Mouse (Mus musculus) retina, postnatal 1 day (tissue): ENCODE results near the gene Nkx2-3.

ENCODE experiments used
- DNase-seq: peaks from one replicate; pipeline ENCODE4 v3.0.0-alpha.2; 2012

Gene Nkx2-3

DNA sequence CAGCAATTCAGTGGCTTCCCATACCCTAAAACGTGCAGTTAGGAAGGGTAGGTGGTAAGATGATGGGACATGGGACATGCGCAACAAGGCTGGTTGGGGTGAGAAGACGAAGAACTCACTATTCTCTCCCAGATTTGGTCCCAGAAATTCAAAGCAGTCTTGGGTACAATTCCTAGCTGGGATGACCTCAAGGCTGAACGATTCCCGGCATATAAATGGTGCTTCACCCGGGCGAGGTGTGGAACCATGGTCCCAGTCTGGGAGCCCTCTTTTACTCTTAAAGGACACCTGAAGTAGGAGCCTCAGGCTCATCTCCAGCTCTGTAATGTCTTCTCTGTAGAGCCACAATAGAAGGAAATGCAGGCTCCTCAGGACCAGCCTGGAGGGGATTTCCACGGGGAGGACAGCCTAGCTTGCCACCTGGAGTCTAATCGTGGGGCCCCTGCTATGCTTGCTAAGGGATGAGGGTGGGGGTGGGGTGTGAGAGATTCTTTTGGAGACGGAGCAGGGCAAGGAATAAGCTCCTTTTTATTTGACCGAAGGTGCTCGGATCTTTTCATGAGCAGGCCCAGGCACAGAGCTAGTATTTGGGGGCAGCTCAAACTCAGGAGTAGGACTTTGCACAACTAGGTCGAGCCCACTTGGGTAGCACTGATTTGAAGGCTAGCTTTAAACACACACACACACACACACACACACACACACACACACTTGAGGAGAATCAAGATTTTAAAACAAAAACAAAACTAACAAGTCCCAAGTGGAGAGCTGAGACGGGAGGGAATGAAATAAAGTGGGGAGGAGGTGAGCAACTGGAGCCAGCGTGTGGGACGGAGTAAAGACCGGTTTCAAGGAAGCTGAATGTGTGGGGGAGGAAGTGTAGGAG lies 6.2 kb upstream of the Nkx2-3 start:
- peak; percentile 11 for DNase-seq

DNA sequence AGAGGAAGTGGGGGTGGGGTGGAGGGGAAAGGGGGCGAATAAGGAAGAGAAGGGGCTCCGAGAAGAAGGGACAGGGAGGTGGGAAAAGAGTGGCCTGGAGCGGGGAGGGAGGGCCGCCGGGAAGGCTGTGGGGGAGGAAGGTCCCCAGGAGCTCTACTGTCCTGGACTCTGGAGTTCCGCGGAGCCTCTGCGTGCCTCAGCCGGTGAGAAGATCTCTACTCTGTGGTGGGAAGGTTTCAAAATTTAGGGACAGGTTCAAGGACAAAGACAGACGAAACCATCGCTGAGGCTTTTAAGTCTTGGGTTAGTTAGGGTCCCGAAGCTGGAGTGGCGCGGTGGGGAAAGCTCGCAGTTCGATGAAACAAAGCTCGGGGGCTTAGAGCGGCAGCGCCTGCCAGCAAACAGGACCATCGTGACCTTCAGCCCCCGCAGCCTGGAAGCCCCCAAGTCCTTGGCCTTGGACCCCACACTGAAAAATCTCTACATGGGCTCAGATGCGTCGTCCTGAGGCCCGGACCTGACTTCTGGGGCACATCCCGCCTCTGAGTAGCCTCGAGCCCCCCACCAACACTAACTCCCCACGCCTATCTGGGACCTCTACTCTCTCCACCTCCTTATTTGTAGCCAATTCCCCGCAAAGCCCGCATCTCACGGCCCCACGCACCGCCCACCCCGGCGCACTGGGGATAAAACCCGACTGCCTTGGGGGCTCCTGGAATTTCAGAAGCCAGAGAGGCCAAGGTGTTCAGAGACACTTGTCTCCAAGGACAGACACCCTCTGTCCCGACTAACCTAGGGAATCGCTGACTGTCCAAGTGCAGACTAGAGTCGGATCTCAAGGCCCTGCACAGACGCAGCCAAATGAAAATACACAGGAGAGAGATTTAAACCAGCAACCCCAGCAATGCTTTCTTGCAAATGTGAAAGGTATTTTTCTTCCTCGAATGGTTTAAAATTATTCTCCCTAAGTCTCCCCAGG lies 5.3 kb upstream of the Nkx2-3 start:
- peak; percentile 30 for DNase-seq

DNA sequence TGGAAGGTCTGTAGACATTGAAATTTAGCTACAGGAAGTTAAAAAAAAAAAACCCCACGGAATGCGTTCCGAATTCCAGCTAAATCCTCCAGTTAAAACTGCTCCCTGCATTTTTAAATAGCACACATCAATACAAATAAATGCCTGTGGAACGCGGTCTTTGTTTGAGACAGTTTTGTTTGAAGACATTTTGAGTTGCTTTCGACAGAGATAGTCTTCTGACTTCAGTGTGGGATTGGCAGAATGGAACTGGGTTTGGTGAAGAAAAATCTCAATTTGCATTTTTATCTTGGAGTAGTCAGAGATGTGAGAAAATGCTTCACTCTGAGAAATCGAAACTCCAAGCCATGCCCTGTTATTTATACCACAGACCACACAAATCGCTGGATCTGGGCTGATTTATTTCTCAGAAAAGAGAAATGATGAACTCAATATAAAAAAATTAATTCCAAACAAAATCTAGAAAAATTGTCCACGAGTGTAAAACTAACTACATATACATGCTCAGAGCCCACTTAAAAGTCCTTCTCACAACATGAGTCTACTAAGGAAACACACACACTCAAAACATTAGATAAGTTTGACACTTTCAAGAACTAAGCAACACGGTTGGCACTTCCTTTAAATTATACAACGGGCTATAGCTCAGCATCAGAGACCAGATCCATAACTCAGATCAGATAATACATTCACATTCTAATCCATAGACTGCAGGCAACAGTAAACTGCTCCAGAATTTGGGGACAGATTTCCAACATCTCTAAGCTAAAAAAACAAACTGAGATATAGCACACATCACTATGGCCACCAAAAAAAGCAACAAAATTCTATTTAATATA lies 4.1 kb upstream of the Nkx2-3 start:
- peak; percentile 50 for DNase-seq

DNA sequence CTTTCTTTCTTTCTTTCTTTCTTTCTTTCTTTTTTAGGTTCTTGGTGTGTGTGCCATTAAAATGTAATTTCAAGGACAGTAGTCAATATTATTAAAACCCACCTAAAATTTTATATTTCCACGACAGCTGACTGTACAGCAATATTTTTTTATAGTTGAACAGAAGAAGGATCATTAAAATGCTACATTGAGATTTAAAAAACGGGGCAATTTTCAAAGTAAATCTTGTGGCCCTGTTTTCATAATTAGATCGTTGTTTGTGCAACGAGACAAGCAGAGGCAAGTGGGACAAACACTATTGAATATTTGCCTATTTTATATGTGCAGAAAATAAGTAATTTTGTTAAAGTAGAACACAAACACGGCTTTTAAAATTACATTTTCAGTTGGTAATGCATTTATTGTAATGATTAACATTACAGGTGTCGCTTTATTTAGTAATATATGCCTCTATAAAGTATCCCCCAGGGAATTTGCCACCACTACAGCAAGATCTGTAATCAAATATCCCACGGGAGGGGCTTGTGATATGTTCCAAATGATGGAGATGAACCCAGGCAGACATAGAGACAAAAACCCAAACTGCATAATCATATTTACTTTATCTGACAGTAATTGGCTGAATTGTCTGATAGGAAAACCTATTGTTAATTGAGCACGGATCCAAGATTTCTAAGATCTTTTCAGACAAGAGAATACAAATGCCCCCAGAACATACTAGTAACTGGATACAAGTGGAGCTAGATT lies 3.2 kb upstream of the Nkx2-3 start:
- DNase-seq: no peak

DNA sequence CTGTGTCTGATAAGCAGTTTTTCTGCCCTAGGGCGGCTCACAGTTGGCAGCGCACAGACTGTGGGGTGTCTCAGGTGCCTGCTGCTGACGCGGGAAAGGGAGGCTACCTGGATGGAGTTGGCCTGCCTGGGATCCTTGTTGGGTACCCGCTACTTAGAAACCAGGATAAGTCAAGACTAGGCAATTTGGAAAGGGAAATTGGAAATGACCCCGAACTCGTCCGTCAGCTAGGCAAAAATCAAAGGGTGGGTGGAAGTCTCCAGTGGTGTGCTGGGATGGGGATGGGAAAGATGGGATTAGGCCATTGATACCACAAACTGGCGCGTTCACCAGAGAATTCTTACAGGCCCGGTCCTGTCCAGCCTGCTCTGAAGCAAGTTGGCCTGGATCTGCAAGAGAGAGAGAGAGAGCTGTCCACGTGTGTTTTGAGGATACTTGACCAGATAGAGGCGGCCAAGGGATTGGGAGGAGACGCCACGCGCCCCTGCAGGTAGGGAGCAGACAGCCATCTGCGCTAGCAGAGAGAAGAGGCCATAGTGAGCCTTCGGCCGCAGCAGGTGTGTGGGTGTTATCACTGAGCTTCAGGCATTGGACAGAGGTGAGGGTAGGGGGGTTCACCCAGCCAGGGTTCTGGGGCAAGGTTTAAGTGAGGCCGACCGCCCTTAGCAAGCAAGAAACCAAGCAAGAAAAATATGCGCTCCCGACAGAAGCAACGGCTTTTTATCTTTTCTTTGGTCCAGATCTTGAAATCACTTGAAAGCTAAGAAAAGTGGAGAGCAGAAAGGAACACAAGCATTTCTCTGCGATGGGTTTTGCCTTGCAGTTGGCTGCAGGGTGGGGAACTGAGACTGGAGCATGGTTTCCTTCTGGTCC lies 2.4 kb upstream of the Nkx2-3 start:
- DNase-seq: peak; percentile 14

DNA sequence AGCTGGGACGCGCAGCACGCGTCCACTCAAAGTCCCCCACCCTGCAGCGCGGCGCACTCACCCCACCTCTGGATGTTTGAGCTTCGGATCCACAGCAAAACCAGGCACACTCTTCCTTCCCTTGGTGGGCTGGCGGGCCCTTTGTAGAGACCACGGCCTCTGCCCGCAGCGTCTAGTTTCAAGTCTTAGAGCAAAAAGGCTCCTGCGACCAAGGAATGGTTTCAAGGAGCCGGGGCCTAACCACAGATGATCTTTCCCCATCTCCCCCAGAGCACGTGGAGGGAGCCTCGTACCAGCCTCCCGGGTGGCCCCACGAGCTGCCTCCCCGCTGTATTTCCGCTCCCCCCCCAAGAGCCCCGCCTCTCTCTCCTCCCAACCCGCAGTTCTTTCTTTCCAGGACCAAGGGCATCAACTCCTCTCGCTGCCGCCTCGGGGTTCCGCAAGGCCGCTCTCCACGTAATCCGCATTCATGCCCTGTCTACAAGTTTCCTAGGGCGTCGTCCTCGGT lies 1.7 kb upstream of the Nkx2-3 start:
- no peak for DNase-seq

DNA sequence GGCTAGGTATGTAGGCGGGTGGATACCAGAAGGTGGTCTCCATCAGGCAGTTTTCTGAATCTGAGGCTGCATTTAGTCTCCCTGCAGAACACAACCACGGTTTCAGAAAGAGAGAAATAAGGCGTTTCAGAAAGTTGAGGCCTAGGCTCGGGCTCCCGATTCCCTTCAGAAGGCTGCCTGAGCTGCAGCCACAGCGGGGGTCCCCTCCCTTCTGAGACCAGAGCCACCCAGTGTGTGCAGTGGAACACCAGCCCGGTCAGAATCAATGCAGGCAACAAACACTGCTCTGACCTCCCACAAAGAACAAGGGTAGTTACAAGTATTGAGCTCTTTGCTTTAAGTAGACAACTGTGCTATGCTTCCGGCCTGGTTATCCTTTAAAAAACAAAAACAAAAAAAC lies 1.0 kb upstream of the Nkx2-3 start:
- no peak for DNase-seq

DNA sequence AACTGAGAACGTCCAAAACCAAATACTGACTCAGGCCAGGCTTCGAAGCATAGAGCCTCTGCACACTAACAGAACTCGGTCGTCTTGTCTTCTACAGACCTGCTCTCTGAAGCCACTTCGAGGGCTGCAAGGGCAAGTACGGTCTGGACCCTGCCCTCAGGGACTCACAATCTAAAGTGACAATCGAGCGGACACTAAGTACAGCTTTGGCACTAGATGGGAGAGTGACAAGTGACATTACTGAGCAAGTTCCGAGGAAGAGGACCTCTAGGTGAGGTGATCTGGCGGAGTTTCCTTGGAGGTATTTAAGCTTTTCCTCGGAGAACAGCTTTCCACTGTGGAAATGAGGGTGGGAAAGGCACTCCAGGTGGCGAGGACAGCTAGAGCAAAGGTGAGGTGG lies 564 bp upstream of the Nkx2-3 start:
- no peak for DNase-seq

DNA sequence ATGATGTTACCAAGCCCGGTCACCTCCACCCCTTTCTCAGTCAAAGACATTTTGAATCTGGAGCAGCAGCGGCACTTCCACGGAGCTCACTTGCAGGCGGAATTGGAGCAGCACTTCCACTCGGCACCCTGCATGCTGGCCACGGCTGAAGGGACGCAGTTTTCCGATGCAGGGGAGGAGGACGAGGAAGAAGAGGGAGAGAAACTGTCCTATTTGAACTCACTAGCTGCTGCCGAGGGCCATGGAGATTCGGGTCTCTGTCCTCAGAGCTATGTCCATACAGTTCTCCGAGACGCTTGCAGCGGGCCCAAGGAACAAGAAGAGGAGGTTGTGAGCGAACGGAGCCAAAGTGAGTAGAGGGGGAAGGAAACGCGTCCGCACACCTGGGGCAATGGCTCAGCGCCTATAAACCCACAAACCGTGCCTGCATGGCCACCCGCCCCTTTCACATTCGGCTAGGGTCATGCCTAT lies 411 bp downstream of the Nkx2-3 start:
- DNase-seq: no peak

DNA sequence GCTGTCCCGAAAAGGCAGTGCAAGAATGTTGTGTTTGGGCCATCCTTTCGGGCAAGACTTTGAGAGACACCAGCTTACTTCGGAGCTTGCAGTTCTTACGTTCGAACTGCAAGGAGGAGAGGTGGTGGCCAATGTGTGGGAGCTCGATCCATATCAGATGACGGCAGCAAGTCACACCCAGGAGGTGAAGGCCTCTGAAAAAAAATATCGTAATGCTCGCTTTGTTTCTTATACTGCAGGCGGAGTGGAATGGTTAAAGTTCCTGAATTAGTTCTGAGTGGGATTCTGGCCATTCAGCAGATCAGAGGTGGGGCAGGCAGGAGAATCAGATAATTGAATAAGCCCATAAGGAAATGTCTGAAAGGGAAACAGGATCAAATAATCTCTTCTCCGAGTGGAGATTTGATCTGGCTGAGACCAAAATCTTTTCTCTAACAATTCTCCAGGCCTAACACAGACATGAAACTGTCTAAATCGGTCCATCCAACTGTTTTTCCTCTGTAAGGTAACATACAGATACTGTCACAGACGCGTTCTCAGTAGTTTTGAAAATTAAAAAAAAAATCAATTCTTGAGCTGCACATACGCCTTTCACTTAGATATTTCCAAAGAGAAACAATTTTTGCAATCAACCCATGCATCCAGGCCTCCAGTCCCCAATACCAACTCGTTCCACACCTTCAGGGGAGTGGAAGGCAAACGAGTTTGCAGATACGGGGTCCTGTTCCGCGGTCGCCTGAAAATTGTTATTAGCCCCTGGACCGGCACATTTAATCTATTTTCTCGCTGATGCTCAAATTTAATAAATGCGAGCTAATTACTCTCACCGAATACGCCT lies 1.4 kb downstream of the Nkx2-3 start:
- DNase-seq: no peak

DNA sequence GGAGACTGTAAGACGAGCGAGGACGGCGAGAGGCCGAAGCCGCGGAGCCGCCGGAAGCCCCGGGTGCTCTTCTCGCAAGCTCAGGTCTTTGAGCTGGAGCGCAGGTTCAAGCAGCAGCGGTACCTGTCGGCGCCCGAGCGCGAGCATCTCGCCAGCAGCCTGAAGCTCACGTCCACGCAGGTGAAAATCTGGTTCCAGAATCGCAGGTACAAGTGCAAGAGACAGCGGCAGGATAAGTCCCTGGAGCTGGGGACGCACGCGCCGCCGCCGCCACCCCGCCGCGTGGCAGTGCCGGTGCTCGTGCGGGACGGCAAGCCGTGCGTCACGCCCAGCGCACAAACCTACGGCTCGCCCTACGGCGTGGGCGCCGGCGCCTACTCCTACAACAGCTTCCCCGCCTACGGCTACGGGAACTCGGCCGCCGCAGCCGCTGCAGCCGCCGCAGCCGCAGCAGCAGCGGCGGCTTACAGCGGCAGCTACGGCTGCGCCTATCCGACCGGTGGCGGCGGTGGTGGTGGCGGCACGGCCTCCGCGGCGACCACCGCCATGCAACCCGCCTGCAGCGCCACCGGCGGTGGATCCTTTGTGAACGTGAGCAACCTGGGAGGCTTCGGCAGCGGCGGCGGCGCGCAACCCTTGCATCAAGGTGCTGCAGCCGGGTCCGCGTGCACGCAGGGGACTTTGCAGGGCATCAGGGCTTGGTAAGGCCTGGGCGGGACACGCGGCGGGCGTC lies 2.4 kb downstream of the Nkx2-3 start:
- peak; percentile 63 for DNase-seq

DNA sequence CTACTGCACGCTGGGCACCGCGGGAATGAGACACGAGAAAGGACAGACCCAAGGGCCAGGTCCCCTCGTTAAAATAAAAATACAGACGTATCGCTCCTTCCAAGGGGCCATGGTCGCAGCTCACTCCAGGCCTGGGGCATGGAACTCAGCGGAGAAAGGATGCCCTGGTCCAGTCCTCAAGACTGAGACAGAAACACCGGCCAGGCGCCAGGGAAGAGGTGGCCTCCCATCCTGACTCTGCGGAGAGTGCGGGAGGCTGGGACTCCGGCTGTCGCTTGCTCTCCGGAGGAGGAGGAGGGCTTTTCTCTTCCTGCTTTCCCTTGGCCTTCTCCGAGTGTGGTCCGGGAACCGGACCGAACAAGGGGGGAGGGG lies 2.9 kb downstream of the Nkx2-3 start:
- no peak for DNase-seq

DNA sequence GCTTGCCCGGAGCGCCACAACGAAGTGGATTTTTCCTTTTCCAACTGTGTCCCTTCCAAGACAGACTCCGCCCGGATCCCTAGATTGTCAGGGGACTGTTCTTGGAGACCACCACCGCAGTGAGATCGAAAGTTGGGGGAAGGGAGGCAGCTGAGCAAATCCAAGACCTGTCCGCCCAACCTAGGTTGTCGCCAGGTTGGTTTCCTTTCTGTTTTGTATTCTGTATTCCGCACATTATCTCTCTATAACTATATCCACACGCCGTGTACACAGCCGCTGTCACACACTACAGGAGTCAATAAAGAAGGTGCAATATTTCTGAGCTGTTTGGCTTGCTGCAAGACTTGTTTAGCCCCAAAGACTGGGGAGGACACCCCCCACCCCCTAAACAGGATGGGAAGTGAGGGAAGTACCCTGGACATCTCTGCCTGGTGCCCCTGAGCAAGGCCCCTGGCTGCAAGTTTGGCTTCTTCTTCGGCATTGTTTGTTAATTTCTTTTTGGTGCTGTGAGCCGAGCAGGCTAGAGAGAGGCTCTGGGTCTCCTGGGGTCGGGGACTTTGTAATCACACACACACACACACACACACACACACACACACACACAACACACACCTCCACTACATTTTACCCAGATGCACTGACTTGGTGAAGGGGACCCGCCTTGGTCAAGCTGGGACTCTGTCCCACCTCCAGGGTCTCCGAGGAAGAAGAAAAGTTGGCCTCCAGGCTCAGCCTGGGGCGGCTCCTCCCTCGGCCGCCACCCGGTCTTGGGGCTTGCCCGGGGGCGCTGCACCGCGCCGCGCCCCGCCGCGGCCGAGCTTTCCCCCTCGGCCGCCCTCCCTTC lies 3.7 kb downstream of the Nkx2-3 start:
- DNase-seq: no peak

DNA sequence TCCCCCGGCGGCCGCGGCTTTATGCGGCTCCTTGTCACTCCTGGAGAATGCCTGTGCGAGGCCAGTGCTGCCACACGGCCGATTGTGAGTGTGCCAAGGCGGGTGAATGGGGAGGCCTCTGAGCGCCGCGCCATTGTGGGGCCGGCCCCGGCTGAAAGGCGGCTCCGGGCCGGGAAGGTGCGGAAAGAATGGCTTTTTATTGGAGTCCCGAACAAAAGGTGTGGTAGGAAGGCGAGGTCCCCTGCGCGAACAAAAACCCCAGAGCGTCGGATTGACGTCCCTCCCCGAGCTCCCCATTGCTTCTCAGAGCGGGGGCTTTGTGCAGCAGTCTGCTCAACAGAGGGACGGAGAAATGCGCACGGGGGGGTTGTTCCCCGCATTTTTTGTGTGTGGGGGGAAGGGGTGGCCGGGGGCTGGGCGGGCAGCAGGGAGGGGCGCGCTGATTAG lies 4.3 kb downstream of the Nkx2-3 start:
- DNase-seq: peak; percentile 71

DNA sequence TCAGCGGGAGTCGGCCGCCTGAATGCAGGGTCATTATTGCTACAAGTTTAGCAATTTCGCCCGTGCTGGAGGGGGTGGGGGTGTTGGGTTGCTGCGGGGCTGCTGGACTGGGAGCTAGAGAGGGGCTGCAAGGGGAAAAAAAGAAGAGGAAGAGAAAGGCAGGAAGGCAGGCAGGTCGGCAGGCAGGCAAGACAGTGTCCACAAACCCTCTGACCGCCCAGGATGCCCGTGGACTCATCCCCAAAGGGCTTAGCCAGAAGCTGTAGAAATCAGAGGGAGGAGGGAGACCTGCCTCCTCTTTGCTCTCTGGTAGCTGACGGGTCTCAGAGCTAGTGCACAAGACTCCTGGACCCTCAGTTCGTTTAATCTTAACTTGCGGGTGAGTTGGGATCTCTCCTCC lies 4.8 kb downstream of the Nkx2-3 start:
- DNase-seq: no peak

DNA sequence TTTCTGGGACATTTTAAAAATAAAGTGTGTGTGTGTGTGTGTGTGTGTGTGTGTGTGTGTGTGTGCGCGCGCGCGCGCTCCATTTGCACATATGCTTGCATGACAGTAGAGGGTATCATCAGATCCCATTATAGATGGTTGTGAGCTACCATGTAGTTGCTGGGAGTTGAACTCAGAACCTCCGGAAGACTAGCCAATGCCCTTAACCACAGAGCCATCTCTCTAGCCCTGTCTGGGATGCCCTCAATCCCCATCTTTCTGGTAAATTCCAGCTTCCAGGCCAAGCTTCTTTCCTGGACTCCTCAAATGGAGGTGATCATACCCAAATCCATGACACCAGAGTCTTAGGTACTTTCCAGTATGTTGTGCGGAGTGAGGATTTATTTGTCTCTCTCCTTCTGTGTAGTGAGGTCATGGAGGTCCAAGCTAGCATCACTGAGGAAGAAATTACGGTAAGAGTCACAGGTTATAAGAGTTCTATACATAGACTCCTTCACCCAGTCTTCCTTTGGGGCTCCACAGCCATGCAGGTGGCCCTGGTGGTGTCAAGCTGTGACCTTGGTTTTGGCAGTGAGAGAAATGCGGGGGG lies 5.7 kb downstream of the Nkx2-3 start:
- peak; percentile 4 for DNase-seq

DNA sequence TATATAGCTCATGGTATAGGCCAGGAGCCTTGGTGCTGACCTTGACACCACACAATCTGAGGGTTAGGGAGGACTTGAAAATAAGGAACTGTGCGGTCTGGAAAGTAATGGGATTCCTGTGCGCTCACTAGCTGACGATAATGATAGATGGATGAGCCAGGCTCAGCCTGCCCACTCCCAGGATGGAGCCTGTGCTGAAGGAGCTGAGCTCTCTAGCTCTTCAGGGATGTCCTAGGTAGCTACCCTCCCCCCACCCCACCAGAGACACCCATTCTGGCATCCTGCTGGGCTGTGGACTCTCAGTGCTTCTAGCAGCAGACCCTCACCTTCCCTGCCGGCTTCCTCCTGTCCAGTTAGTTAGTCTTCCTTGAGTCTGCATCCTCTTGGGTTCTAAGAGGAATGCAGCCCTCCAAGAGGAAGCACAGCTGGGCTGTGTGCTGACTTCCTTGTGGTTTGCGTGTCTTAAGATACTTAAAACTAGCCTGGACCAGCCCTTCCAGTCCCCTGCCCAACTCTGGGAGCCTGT lies 6.4 kb downstream of the Nkx2-3 start:
- no peak for DNase-seq
